Mouse (Mus musculus): ENCODE data around the gene Il17d.

DNA sequence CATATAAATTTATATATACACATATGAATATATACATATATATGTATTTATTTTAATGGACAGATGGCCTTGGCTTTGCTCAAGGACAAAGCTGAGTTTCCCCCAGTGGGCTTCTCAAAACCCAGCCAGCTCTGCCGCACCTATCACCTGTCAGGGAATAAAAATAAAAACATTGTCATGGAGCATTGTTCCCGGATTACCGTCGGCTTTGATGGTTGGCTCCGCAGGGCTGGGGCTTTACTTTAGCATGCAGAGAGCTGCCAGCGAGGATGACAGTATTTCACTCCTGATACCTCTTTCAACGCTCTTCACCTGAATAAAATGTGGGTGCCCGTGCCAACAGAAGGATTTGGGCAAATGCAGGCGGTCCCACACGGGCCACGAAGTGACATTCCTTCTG is 9.3 kb downstream of the Il17d start:
- TF ChIP-seq CTCF (IDR thresholded peaks at IDR 0.05; ENCODE audit: extremely low read depth, insufficient read depth, insufficient read length, insufficient replicate concordance), result no peak
- no peak for TF ChIP-seq POLR2A (IDR thresholded peaks at IDR 0.05; ENCODE audit: low read depth, low read length)

All from spleen, adult 2 months (tissue).